Mouse (Mus musculus) erythroblast, embryonic 14.5 days (primary cell): Measurements from ENCODE around the gene Rbck1. TPM values are rescaled to one million over a fixed set of nuclear protein-coding genes. Genes with fewer than 3 reads are reported as not detected.

ENCODE experiments used
- H3K27me3 ChIP-seq: 2 replicates; pipeline ENCODE4 v1.6.1; 2012; ENCODE audit warnings: inconsistent platforms; ENCODE audit not compliant: control insufficient read depth
- H3K36me3 ChIP-seq: 2 replicates; pipeline ENCODE4 v1.6.1; 2012; ENCODE audit warnings: mild to moderate bottlenecking, inconsistent platforms; ENCODE audit not compliant: control insufficient read depth
- H3K4me1 ChIP-seq: 2 replicates; pipeline ENCODE4 v1.6.1; 2012; ENCODE audit warnings: inconsistent platforms; ENCODE audit not compliant: control insufficient read depth
- H3K4me3 ChIP-seq: replicated peaks from 2 replicates; pipeline ENCODE3; 2012; ENCODE audit warnings: moderate library complexity, mild to moderate bottlenecking, inconsistent platforms
- H3K9me3 ChIP-seq: 2 replicates; pipeline ENCODE4 v1.6.1; 2012; ENCODE audit warnings: low read length, inconsistent platforms, mixed read lengths; ENCODE audit not compliant: control insufficient read depth
- GATA1 ChIP-seq: IDR thresholded peaks from 2 replicates; pipeline ENCODE4 v1.6.1; 2012; ENCODE audit warnings: low read length, inconsistent platforms, mixed read lengths
- TAL1 ChIP-seq: IDR thresholded peaks from 3 replicates; pipeline ENCODE4 v1.6.1; 2012; ENCODE audit warnings: low read length, inconsistent platforms, mixed read lengths
- polyA plus RNA-seq: library from polyadenylated mRNA; stranded (reverse); fragments of >175 nt; gene quantifications from 2 replicates; pipeline ENCODE4 v1.2.3, GENCODE M21; 2012

Gene Rbck1
- polyA plus RNA-seq, 1 experiment, result 16.2 TPM

DNA sequence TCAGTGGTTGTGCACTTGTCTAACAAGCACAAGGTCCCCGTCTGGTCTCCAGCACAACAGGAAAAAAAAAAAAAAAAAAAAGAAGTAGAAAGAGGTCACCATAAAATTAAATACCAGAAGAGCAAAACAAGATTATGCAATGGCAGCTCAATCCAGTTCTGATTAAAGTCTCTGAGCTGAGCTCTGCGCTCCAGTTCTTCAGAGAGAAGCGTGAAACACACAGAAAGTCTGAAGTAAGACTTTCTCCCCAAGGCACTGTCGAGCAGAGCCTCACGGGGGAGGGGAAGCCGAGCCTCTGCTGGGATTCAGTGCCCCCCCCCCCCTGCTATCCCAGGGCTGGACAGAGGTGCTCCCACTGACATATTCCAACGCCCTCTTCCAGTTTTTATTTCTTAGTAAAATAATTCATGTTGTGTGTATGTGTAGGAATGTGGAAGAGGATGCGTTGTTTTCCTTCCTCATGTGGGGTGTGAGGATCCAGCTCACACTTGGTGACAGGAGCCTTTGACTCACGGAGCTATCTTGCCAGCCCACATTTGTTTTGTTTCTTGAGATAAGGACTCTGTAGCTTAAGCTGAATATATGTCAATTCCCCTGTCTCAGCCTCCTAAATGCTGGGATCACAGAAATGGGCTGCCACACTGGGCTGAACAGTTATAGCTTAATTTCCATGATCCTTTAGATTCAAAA is 14.5 kb upstream of the Rbck1 start:
- TF ChIP-seq TAL1 (peak; percentile 31; the same call in 1 of the 3 replicates), GATA1 (peak; percentile 62)
- peaks cover 77% of the 10 kb centered on the region for H3K4me1 ChIP-seq

DNA sequence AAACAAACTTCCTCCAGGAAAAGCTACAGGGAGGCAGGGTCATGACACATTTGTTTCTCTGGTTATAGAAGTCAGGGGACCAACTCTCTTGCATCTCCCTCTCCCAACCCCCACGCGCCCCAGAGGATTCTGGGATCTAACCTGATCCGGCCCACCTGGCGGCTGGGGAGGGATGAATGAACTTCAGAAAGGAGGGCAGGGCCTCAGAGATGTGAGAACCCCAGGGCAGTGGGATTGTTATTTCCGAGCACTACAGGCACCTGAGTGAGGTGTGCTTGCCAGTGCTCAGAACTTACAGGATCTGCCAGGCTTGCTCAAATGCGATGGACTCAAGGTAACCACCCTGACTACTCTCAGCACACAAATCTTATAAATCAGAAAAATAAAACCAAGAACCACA is 12.9 kb upstream of the Rbck1 start:
- H3K4me1 ChIP-seq, result peaks cover 73% of the 10 kb centered on the region
- H3K27me3 ChIP-seq, result peaks cover 19% of the 10 kb centered on the region
- no peaks in the 10 kb centered on the region for H3K9me3 ChIP-seq
- TF ChIP-seq GATA1 (no peak), TAL1 (no peak)
- no peaks in the 10 kb centered on the region for H3K36me3 ChIP-seq
- no peak overlapping the region for H3K4me3 ChIP-seq

More for the DNA sequence above, 14.5 kb upstream of the Rbck1 start:
- H3K4me3 ChIP-seq, result peak overlapping the region; percentile 44
- no peaks in the 10 kb centered on the region for H3K36me3 ChIP-seq
- no peaks in the 10 kb centered on the region for H3K9me3 ChIP-seq
- peaks cover 17% of the 10 kb centered on the region for H3K27me3 ChIP-seq

DNA sequence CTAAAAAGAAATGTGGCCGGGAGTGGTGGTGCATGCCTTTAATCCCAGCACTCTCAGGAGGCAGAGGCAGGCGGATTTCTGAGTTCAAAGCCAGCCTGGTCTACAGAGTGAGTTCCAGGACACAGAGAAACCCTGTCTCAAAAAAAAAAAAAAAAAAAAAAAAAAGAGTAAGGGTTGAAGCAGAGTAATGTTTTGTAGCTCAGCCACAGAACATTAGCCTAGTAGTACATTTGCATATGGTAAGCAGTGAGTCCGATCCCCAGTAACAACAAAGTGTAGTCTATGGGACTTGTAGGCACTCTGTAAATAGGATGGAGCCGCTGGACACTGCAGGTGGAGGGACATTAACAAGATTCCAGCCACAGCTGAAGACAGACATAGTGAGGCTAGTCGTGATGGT is 12.5 kb upstream of the Rbck1 start:
- Histone ChIP-seq H3K9me3 (no peaks in the 10 kb centered on the region), H3K4me3 (no peak overlapping the region)

DNA sequence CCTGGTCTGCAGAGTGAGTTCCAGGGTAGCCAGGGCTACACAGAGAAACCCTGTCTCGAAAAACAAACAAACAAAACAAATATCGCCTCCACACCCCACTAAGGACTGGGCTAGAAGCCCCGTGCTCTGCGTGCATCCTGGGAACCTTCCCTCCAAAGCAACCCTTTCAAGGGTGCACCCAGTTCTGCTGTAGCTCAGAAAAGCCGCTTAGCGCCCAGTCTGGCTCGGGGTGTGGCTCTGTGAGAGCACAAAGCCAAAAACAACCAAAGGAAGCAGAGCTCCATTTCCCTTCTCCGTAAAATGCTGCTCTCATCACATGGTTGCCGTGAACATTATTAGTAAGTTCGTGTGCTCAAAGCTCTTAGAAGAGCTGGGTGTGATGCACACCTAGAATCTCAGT is 11.9 kb upstream of the Rbck1 start:
- H3K4me1 ChIP-seq, result peaks cover 65% of the 10 kb centered on the region
- peaks cover 19% of the 10 kb centered on the region for H3K27me3 ChIP-seq
- TF ChIP-seq TAL1 (no peak), GATA1 (no peak)
- H3K4me3 ChIP-seq, result peak overlapping the region; percentile 71
- H3K36me3 ChIP-seq, result no peaks in the 10 kb centered on the region
- no peaks in the 10 kb centered on the region for H3K9me3 ChIP-seq

More for the DNA sequence above, 12.5 kb upstream of the Rbck1 start:
- peaks cover 71% of the 10 kb centered on the region for H3K4me1 ChIP-seq
- no peaks in the 10 kb centered on the region for H3K36me3 ChIP-seq
- peaks cover 19% of the 10 kb centered on the region for H3K27me3 ChIP-seq
- no peak for TF ChIP-seq GATA1
- TF ChIP-seq TAL1, result no peak

DNA sequence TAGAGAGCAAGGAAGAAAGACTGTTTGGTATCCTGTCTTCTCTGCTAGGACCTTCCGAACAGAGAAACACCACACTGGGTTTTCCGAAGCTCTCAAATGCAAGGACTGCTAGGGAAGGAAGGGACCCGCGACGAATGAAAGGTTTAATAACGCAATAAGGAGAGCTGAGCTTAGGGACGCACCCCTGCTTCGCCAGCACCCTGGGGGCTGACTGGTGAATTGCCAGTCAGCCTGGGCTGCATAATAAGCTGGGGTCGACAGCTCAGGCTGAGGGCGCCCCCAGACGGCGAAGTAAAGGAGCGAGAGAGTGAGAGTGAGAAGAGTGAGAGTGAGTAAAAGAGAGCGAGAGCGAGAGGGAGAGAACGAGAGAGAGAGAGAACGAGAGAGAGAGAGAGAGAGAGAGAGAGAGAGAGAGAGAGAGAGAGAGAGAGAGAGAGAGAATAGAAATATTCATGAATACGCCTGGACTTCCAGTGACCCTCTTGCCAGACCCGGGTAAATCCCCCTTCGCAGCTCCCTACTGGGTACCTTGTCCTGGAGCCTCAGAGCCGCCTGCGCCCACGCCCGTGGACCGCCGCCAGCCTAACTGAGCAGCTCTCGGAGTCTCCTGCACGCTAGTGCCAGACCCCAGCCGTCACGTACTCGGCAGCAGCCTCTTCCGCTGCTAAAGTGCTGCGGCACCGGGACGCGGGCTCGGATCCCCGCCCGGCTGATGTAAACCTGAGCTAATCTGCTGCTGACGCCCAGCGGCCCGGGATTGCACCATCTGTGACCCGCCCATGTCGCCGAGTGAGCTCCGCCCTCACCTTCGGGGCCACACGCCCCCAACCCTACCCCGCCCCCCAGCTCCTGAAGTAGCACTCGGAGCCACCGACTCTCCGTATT is 11.1 kb upstream of the Rbck1 start, which contains the start of gene Trib3:
Gene Trib3 (minus strand): TSS at position 704 of the 885 bp plus-strand sequence.
- H3K4me1 ChIP-seq, result peaks cover 57% of the 10 kb centered on the region

DNA sequence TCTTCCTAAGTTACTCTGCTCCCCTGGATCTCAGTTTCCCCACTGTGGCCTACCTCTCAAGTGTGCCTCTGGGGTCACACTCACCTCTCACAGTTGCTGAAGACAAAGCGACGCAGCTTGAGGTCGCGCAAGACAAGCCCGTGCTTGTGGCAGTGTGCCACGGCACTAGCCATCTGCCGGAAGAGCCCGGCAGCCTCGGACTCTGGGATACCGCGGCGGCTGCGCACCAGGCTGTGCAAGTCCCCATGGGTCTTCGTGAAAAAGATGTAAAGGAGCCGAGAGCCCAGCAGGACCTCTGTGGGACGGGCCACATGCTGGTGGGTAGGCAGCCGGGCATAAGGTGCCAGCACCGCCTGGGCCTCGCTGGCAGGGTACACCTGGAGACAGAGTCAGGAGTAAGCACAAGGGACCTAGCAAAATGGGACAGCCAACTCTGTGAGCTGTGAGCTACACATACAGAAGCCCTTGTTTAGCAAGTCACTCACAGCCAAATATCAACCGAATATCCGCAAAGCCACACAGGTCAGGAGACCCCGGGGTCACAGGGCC is 7.3 kb upstream of the Rbck1 start:
- peaks cover 3% of the 10 kb centered on the region; the same call in 1 of the 2 replicates for H3K36me3 ChIP-seq
- no peak overlapping the region for H3K4me3 ChIP-seq
- no peak for TF ChIP-seq GATA1
- TF ChIP-seq TAL1, result no peak
- peaks cover 25% of the 10 kb centered on the region for H3K4me1 ChIP-seq
- no peaks in the 10 kb centered on the region for H3K9me3 ChIP-seq
- peaks cover 27% of the 10 kb centered on the region for H3K27me3 ChIP-seq

More for the DNA sequence above, 11.1 kb upstream of the Rbck1 start, which contains the start of gene Trib3:
- Histone ChIP-seq H3K27me3 (peaks cover 19% of the 10 kb centered on the region), H3K9me3 (no peaks in the 10 kb centered on the region), H3K36me3 (no peaks in the 10 kb centered on the region), H3K4me3 (peak within 1 kb of the TSS; percentile 71)
- TF ChIP-seq GATA1, result no peak

DNA sequence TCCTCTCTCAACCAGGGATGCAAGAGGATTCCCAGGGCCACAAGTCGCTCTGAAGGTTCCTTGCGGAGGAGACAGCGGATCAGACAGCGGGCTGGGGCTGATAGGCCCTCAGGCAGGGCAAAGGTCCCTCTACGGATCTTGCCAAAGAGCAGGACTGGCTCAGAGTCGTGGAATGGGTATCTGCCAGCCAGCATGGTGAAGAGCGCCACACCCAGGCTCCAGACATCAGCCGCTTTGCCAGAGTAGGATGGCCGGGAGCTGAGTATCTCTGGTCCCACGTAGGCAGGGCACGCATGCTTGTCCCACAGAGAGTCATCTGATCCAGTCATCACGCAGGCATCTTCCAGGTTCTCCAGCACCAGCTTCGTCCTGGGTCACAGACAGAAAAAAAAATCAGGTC is 5.9 kb upstream of the Rbck1 start:
- H3K4me1 ChIP-seq, result peaks cover 15% of the 10 kb centered on the region
- H3K36me3 ChIP-seq, result peaks cover 3% of the 10 kb centered on the region; the same call in 1 of the 2 replicates
- no peaks in the 10 kb centered on the region for H3K9me3 ChIP-seq
- H3K4me3 ChIP-seq, result no peak overlapping the region
- peaks cover 24% of the 10 kb centered on the region for H3K27me3 ChIP-seq
- TF ChIP-seq GATA1 (no peak), TAL1 (no peak)

GRCm38 (mm10) chr2:152337591-152338212 is 5.2 kb upstream of the Rbck1 start:
- Histone ChIP-seq H3K4me1 (peaks cover 14% of the 10 kb centered on the region), H3K4me3 (no peak overlapping the region), H3K9me3 (no peaks in the 10 kb centered on the region), H3K27me3 (peaks cover 18% of the 10 kb centered on the region), H3K36me3 (peaks cover 3% of the 10 kb centered on the region; the same call in 1 of the 2 replicates)
- no peak for TF ChIP-seq TAL1
- TF ChIP-seq GATA1, result no peak

DNA sequence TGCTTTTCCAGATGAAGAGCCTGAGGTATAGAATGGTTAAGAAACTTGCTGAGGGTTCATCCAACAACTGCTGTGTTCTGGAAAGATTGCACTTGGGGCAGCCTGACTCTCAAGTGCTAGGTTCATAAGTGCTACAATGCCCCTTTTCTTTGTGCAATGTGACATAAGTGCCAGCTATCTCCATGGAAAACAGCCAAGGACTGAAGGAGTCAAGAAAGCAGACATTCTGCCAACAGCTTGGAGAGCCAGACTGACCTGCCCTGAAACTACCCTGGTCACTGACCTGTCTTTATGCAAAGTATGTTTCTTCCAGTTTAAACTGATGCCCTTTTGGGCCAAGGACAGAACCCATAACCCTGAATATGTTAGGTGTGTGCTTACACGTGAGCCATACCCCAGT is 4.4 kb upstream of the Rbck1 start:
- H3K4me1 ChIP-seq, result peaks cover 15% of the 10 kb centered on the region
- H3K27me3 ChIP-seq, result peaks cover 11% of the 10 kb centered on the region
- H3K36me3 ChIP-seq, result peaks cover 3% of the 10 kb centered on the region; the same call in 1 of the 2 replicates
- H3K4me3 ChIP-seq, result no peak overlapping the region
- no peaks in the 10 kb centered on the region for H3K9me3 ChIP-seq
- TF ChIP-seq TAL1 (no peak), GATA1 (no peak)
